Mouse (Mus musculus): ENCODE results near the gene Hykk.

GRCm38 (mm10) chr9:54930741-54931140 lies 13.7 kb downstream of the Hykk start:
- TF ChIP-seq CTCF (IDR thresholded peaks at IDR 0.05; ENCODE audit: low read depth, low read length) (no peak), POLR2A (IDR thresholded peaks at IDR 0.05; ENCODE audit: borderline replicate concordance, low read depth, low read length) (no peak)

Measured in bone marrow macrophage, adult 2 months (primary cell).